Mouse (Mus musculus): ENCODE data around the gene Mpc1. TPM values are rescaled to one million over a fixed set of nuclear protein-coding genes. Genes with fewer than 3 reads are reported as not detected.
"Not testable (repeated sequence)": the region's sequence is repeated elsewhere in the genome, so short reads cannot be mapped to it uniquely, and the experiment has no call there.

Mpc1 gene
- polyA plus RNA-seq, 1 experiment from 2014 or later = 297 TPM

- H3K27me3 ChIP-seq (replicated peaks; ENCODE audit: control insufficient read depth, insufficient read depth, low read length) = no peaks in the 10 kb centered on the region
- H3K4me3 ChIP-seq (ENCODE audit: low read depth, low read length) = no peak overlapping the region
- TF ChIP-seq CTCF (IDR thresholded peaks at IDR 0.05; ENCODE audit: low read depth) = peak; percentile 58
- H3K36me3 ChIP-seq (ENCODE audit: control insufficient read depth, insufficient read depth) = peaks cover 25% of the 10 kb centered on the region
- no peak overlapping the region for H3K27ac ChIP-seq (ENCODE audit: low read depth, low read length)
- no peak overlapping the region for H3K4me2 ChIP-seq (replicated peaks; ENCODE audit: low read depth)
- ATAC-seq = peak; percentile 47
- no peak overlapping the region for H3K9ac ChIP-seq (ENCODE audit: low read depth, low read length)
- no peaks in the 10 kb centered on the region for H3K4me1 ChIP-seq (replicated peaks; ENCODE audit: control insufficient read depth, insufficient read depth, low read length)
- 66% methylated on average over 7 of the region's 7 CpGs for WGBS
- no peaks in the 10 kb centered on the region for H3K9me3 ChIP-seq (ENCODE audit: control insufficient read depth)
These were observed 45.9 kb downstream of the Mpc1 start for GRCm38 (mm10) chr17:8328511-8329174.

- Histone ChIP-seq H3K4me3 (ENCODE audit: low read depth, low read length) (no peak overlapping the region), H3K9ac (ENCODE audit: low read depth, low read length) (no peak overlapping the region), H3K4me2 (replicated peaks; ENCODE audit: low read depth) (no peak overlapping the region), H3K27me3 (replicated peaks; ENCODE audit: control insufficient read depth, insufficient read depth, low read length) (no peaks in the 10 kb centered on the region), H3K4me1 (replicated peaks; ENCODE audit: control insufficient read depth, insufficient read depth, low read length) (no peaks in the 10 kb centered on the region), H3K27ac (ENCODE audit: low read depth, low read length) (no peak overlapping the region), H3K36me3 (ENCODE audit: control insufficient read depth, insufficient read depth) (peaks cover 14% of the 10 kb centered on the region; the same call in 1 of the 2 replicates), H3K9me3 (ENCODE audit: control insufficient read depth) (no peaks in the 10 kb centered on the region)
- WGBS = 74% methylated on average over 5 of the region's 5 CpGs
- TF ChIP-seq CTCF (IDR thresholded peaks at IDR 0.05; ENCODE audit: low read depth) = no peak
- no peak for ATAC-seq
These were observed 47.9 kb downstream of the Mpc1 start for GRCm38 (mm10) chr17:8330602-8331001.

- no CpG with 5 or more reads among the region's 5 CpGs for WGBS
- ATAC-seq; H3K9me3 ChIP-seq (ENCODE audit: control insufficient read depth); H3K27ac ChIP-seq (ENCODE audit: low read depth, low read length); H3K4me2 ChIP-seq (replicated peaks; ENCODE audit: low read depth); H3K4me3 ChIP-seq (ENCODE audit: low read depth, low read length); H3K9ac ChIP-seq (ENCODE audit: low read depth, low read length); H3K36me3 ChIP-seq (ENCODE audit: control insufficient read depth, insufficient read depth); H3K4me1 ChIP-seq (replicated peaks; ENCODE audit: control insufficient read depth, insufficient read depth, low read length): not testable (repeated sequence)
- peaks cover 25% of the 10 kb centered on the region for H3K27me3 ChIP-seq (replicated peaks; ENCODE audit: control insufficient read depth, insufficient read depth, low read length)
These were observed 54.5 kb downstream of the Mpc1 start, which contains the start of gene Prr18 for GRCm38 (mm10) chr17:8337159-8337558. Prr18 (plus strand) TSS chr17:8337459.

- TF ChIP-seq CTCF (IDR thresholded peaks at IDR 0.05; ENCODE audit: low read depth) = no peak
- H3K4me3 ChIP-seq (ENCODE audit: low read depth, low read length) = peak overlapping the region; percentile 51
- ATAC-seq = no peak
- no peak overlapping the region for H3K27ac ChIP-seq (ENCODE audit: low read depth, low read length)
- H3K9me3 ChIP-seq (ENCODE audit: control insufficient read depth) = no peaks in the 10 kb centered on the region
- no peaks in the 10 kb centered on the region; the same call in 1 of the 2 replicates for H3K4me1 ChIP-seq (replicated peaks; ENCODE audit: control insufficient read depth, insufficient read depth, low read length)
- H3K9ac ChIP-seq (ENCODE audit: low read depth, low read length) = no peak overlapping the region
- H3K36me3 ChIP-seq (ENCODE audit: control insufficient read depth, insufficient read depth) = no peaks in the 10 kb centered on the region
- H3K27me3 ChIP-seq (replicated peaks; ENCODE audit: control insufficient read depth, insufficient read depth, low read length) = peaks cover 26% of the 10 kb centered on the region
- H3K4me2 ChIP-seq (replicated peaks; ENCODE audit: low read depth) = no peak overlapping the region; the same call in 1 of the 2 replicates
- WGBS = 31% methylated on average over 8 of the region's 8 CpGs
These were observed 57.1 kb downstream of the Mpc1 start for GRCm38 (mm10) chr17:8339666-8340374.

GRCm38 (mm10) chr17:8340407-8341359 lies 58.0 kb downstream of the Mpc1 start:
- Histone ChIP-seq H3K36me3 (ENCODE audit: control insufficient read depth, insufficient read depth) (no peaks in the 10 kb centered on the region), H3K4me2 (replicated peaks; ENCODE audit: low read depth) (peak overlapping the region; percentile 96), H3K27me3 (replicated peaks; ENCODE audit: control insufficient read depth, insufficient read depth, low read length) (peaks cover 26% of the 10 kb centered on the region), H3K9me3 (ENCODE audit: control insufficient read depth) (no peaks in the 10 kb centered on the region), H3K9ac (ENCODE audit: low read depth, low read length) (peak overlapping the region; percentile 32), H3K27ac (ENCODE audit: low read depth, low read length) (no peak overlapping the region), H3K4me1 (replicated peaks; ENCODE audit: control insufficient read depth, insufficient read depth, low read length) (no peaks in the 10 kb centered on the region; the same call in 1 of the 2 replicates), H3K4me3 (ENCODE audit: low read depth, low read length) (peak overlapping the region; percentile 51)
- ATAC-seq = peak; percentile 34
- WGBS = under 1% methylated on average over 48 of the region's 92 CpGs
- TF ChIP-seq CTCF (IDR thresholded peaks at IDR 0.05; ENCODE audit: low read depth) = no peak

Measured in intestine, postnatal 0 days (tissue).